Mouse (Mus musculus) MEL (cell line): ENCODE measurements around the gene Zfand5. TPM values are rescaled to one million over a fixed set of nuclear protein-coding genes. Genes with fewer than 3 reads are reported as not detected.

Source experiments
- DNase-seq: peaks from one replicate; pipeline ENCODE4 v3.0.0; 2011; ENCODE audit warnings: low read depth, low spot score
- H3K27ac ChIP-seq: 2 replicates; pipeline ENCODE4 v1.5.1; 2012; ENCODE audit warnings: low read depth, mild to moderate bottlenecking, control low read depth, low read length, moderate library complexity; ENCODE audit not compliant: control insufficient read depth
- H3K27me3 ChIP-seq, 2 experiments: fragments of 150-350 bp in 1 of 2; sonication (generic) in 1 of 2; 2 replicates each; pipeline ENCODE4 v1.6.1; 2012; ENCODE audit warnings: low read length in 2 of 2, mild to moderate bottlenecking in 2 of 2, improper control_type of control experiment in 1 of 2, moderate library complexity in 1 of 2; ENCODE audit not compliant: insufficient read depth in 2 of 2, control insufficient read depth in 1 of 2
- H3K36me3 ChIP-seq, 2 experiments: 2 replicates each; pipeline ENCODE4 v1.6.1; 2012 to 2014; ENCODE audit warnings: low read length in 2 of 2, improper control_type of control experiment in 1 of 2, inconsistent platforms in 1 of 2, mild to moderate bottlenecking in 1 of 2; ENCODE audit not compliant: insufficient read depth in 2 of 2, control insufficient read depth in 1 of 2
- H3K4me1 ChIP-seq, 2 experiments: fragments of 150-350 bp in 1 of 2; sonication (generic) in 1 of 2; 2 replicates each; pipeline ENCODE4 v1.6.1; 2012; ENCODE audit warnings: low read length in 2 of 2, improper control_type of control experiment in 1 of 2, mild to moderate bottlenecking in 1 of 2; ENCODE audit not compliant: insufficient read depth in 2 of 2, control insufficient read depth in 1 of 2
- H3K4me3 ChIP-seq, 2 experiments: fragments of 150-350 bp in 1 of 2; sonication (generic) in 1 of 2; 2 replicates each; pipeline ENCODE4 v1.5.1; 2012; ENCODE audit warnings: low read depth in 2 of 2, low read length in 2 of 2, mild to moderate bottlenecking in 2 of 2, moderate library complexity in 2 of 2, control low read depth in 1 of 2, improper control_type of control experiment in 1 of 2; ENCODE audit not compliant: control insufficient read depth in 1 of 2, insufficient read depth in 1 of 2
- H3K79me2 ChIP-seq: 2 replicates; pipeline ENCODE4 v1.6.1; 2012; ENCODE audit warnings: mild to moderate bottlenecking, low read length, moderate library complexity; ENCODE audit not compliant: control insufficient read depth, poor library complexity, insufficient read depth
- H3K9ac ChIP-seq: 2 replicates; pipeline ENCODE4 v1.6.1; 2012; ENCODE audit warnings: low read depth, mild to moderate bottlenecking, control low read depth, low read length, moderate library complexity; ENCODE audit not compliant: control insufficient read depth, poor library complexity, severe bottlenecking
- H3K9me3 ChIP-seq: fragments of 150-350 bp; sonication (generic); replicated peaks from 2 replicates; pipeline ENCODE4 v1.6.1; 2012; ENCODE audit warnings: mild to moderate bottlenecking, low read length, improper control_type of control experiment, moderate library complexity; ENCODE audit not compliant: insufficient read depth
- BHLHE40 ChIP-seq: IDR thresholded peaks from 2 replicates; pipeline ENCODE4 v1.6.1; 2012; ENCODE audit warnings: low read depth, mild to moderate bottlenecking, inconsistent platforms, low read length, improper control_type of control experiment, borderline replicate concordance
- CTCF ChIP-seq, 3 experiments: IDR thresholded peaks in 2 of 3; conservative IDR thresholded peaks in 1 of 3; 2 replicates each; pipeline ENCODE4 v1.5.1; 2011 to 2012; ENCODE audit warnings: low read length in 3 of 3, low read depth in 2 of 3, mild to moderate bottlenecking in 2 of 3, improper control_type of control experiment in 1 of 3, inconsistent platforms in 1 of 3, mixed read lengths in 1 of 3, moderate library complexity in 1 of 3; ENCODE audit not compliant: control insufficient read depth in 1 of 3, insufficient read depth in 1 of 3, poor library complexity in 1 of 3, severe bottlenecking in 1 of 3
- ELF1 ChIP-seq: IDR thresholded peaks from 2 replicates; pipeline ENCODE4 v1.6.1; 2014; ENCODE audit warnings: low read depth, mild to moderate bottlenecking, inconsistent platforms, low read length, improper control_type of control experiment, moderate library complexity
- ETS1 ChIP-seq: IDR thresholded peaks from 2 replicates; pipeline ENCODE4 v1.6.1; 2012; ENCODE audit warnings: low read depth, mild to moderate bottlenecking, inconsistent platforms, low read length, improper control_type of control experiment, moderate library complexity
- GABPA ChIP-seq: IDR thresholded peaks from 2 replicates; pipeline ENCODE4 v1.6.1; 2012; ENCODE audit warnings: low read depth, mild to moderate bottlenecking, inconsistent platforms, low read length, improper control_type of control experiment, moderate library complexity
- GATA1 ChIP-seq: IDR thresholded peaks from 2 replicates; pipeline ENCODE4 v1.6.1; 2011; ENCODE audit warnings: low read depth, low read length, improper control_type of control experiment
- MAFK ChIP-seq: IDR thresholded peaks from 2 replicates; pipeline ENCODE4 v1.6.1; 2011; ENCODE audit warnings: low read depth, mild to moderate bottlenecking, low read length, improper control_type of control experiment, borderline replicate concordance
- MAZ ChIP-seq: IDR thresholded peaks from 2 replicates; pipeline ENCODE4 v1.6.1; 2012; ENCODE audit warnings: low read depth, mild to moderate bottlenecking, inconsistent platforms, low read length, improper control_type of control experiment
- MEF2A ChIP-seq: IDR thresholded peaks from 2 replicates; pipeline ENCODE4 v1.6.1; 2014; ENCODE audit warnings: low read depth, mild to moderate bottlenecking, inconsistent platforms, low read length, improper control_type of control experiment; ENCODE audit not compliant: poor library complexity, insufficient replicate concordance, severe bottlenecking; ENCODE audit errors: extremely low read depth
- MXI1 ChIP-seq: IDR thresholded peaks from 2 replicates; pipeline ENCODE4 v1.6.1; 2011; ENCODE audit warnings: mild to moderate bottlenecking, low read depth, low read length, improper control_type of control experiment
- MYC ChIP-seq: IDR thresholded peaks from 2 replicates; pipeline ENCODE4 v1.6.1; 2011; ENCODE audit warnings: low read depth, mild to moderate bottlenecking, low read length, improper control_type of control experiment, moderate library complexity
- NRF1 ChIP-seq: IDR thresholded peaks from 2 replicates; pipeline ENCODE4 v1.6.1; 2014; ENCODE audit warnings: low read depth, mild to moderate bottlenecking, inconsistent platforms, low read length, improper control_type of control experiment, moderate library complexity; ENCODE audit not compliant: poor library complexity, insufficient read depth, severe bottlenecking
- POLR2AphosphoS2 ChIP-seq: IDR thresholded peaks from 2 replicates; pipeline ENCODE4 v1.6.1; 2011; ENCODE audit warnings: low read length, improper control_type of control experiment
- RCOR1 ChIP-seq: IDR thresholded peaks from 2 replicates; pipeline ENCODE4 v1.6.1; 2012; ENCODE audit warnings: low read depth, mild to moderate bottlenecking, inconsistent platforms, low read length, improper control_type of control experiment
- TBP ChIP-seq: IDR thresholded peaks from 2 replicates; pipeline ENCODE4 v1.8.0; 2011; ENCODE audit warnings: low read depth, low read length, improper control_type of control experiment
- USF2 ChIP-seq, 2 experiments: IDR thresholded peaks; 2 replicates each; pipeline ENCODE4 v1.6.1; 2011 to 2012; ENCODE audit warnings: improper control_type of control experiment in 2 of 2, low read length in 2 of 2, borderline replicate concordance in 1 of 2, inconsistent platforms in 1 of 2, low read depth in 1 of 2, mild to moderate bottlenecking in 1 of 2; ENCODE audit not compliant: insufficient read depth in 1 of 2
- ZC3H11A ChIP-seq: IDR thresholded peaks from 2 replicates; pipeline ENCODE4 v1.6.1; 2012; ENCODE audit warnings: low read depth, mild to moderate bottlenecking, inconsistent platforms, low read length, improper control_type of control experiment
- polyA plus RNA-seq, 2 experiments: library from polyadenylated mRNA; stranded (reverse) in 1 of 2; unstranded in 1 of 2; fragments of >175 nt in 1 of 2; fragments of >200 nt in 1 of 2; gene quantifications; 2 replicates each; pipeline versions ENCODE4 v1.2.1 to v1.2.4; 2012; ENCODE audit warnings: low replicate concordance in 2 of 2, low read depth in 1 of 2; ENCODE audit not compliant: insufficient read length in 2 of 2, insufficient read depth in 1 of 2, missing spikeins in 1 of 2
- total RNA-seq: library from RNA; depleted of rRNA; stranded (reverse); fragments of 300-350 nt; gene quantifications from 2 replicates; pipeline ENCODE4 v1.2.3, GENCODE M21; 2012

Gene Zfand5
- total and polyA plus RNA-seq, 3 experiments = 48.1 to 66.8 (median 51.5) TPM

DNA sequence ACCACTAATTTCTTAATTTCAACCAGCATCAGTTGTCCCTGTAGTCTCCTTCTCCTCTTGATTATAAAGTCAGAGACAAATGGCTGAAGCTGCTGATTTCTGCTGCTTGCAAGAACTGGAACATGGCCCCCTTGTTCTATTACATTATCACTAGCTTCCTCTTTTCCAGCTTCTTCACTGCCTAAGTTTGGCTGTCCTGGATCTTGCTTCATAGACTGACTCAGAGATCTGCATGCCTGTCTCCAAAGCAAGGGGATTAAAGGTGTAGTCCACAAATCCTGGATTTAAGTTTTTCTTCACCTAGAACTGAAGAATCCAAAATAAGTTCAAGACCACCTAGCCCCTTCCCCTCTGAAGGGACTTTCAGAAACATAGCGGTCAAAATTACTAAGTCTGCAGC lies 47.5 kb downstream of the Zfand5 start:
- Histone ChIP-seq H3K27ac (no peak overlapping the region), H3K27me3 (no peaks in the 10 kb centered on the region)
- DNase-seq = peak; percentile 36
- TF ChIP-seq POLR2AphosphoS2 = no peak
- no peak for TF ChIP-seq ETS1
- no peak for TF ChIP-seq USF2 (IDR thresholded peaks at IDR 0.05; ENCODE audit: borderline replicate concordance in 1 of 2, insufficient read depth in 1 of 2, low read depth in 1 of 2, low read length in 2 of 2)
- no peak for TF ChIP-seq RCOR1
- TF ChIP-seq CTCF (IDR thresholded peaks at IDR 0.05 in 2 of 3, conservative IDR thresholded peaks at IDR 0.05 in 1 of 3; ENCODE audit: control insufficient read depth in 1 of 3, insufficient read depth in 1 of 3, low read depth in 2 of 3, low read length in 3 of 3, poor library complexity in 1 of 3, severe bottlenecking in 1 of 3) = no peak
- no peak for TF ChIP-seq MAZ
- TF ChIP-seq MAFK = no peak
- no peak for TF ChIP-seq TBP
- no peak for TF ChIP-seq GABPA
- TF ChIP-seq GATA1 = no peak
- TF ChIP-seq, all 39 proteins: peak for 0
- no peaks in the 10 kb centered on the region for H3K9me3 ChIP-seq
- no peak overlapping the region for H3K9ac ChIP-seq
- no peaks in the 10 kb centered on the region for H3K4me1 ChIP-seq
- H3K4me3 ChIP-seq = no peak overlapping the region
- H3K36me3 ChIP-seq = no peaks in the 10 kb centered on the region
- H3K79me2 ChIP-seq = no peaks in the 10 kb centered on the region

- H3K4me3 ChIP-seq = no peak overlapping the region
- no peaks in the 10 kb centered on the region for H3K36me3 ChIP-seq
- no peak overlapping the region for H3K9ac ChIP-seq
- DNase-seq = no peak
- H3K4me1 ChIP-seq = no peaks in the 10 kb centered on the region
- H3K27me3 ChIP-seq = no peaks in the 10 kb centered on the region
- no peaks in the 10 kb centered on the region for H3K9me3 ChIP-seq
- H3K27ac ChIP-seq = no peak overlapping the region
- H3K79me2 ChIP-seq = no peaks in the 10 kb centered on the region
- TF ChIP-seq NRF1 (no peak), ELF1 (no peak), ZC3H11A (no peak), MEF2A (no peak), USF2 (IDR thresholded peaks at IDR 0.05; ENCODE audit: borderline replicate concordance in 1 of 2, insufficient read depth in 1 of 2, low read depth in 1 of 2, low read length in 2 of 2) (no peak), MYC (no peak), MAZ (no peak), CTCF (IDR thresholded peaks at IDR 0.05 in 2 of 3, conservative IDR thresholded peaks at IDR 0.05 in 1 of 3; ENCODE audit: control insufficient read depth in 1 of 3, insufficient read depth in 1 of 3, low read depth in 2 of 3, low read length in 3 of 3, poor library complexity in 1 of 3, severe bottlenecking in 1 of 3) (no peak), BHLHE40 (no peak), MXI1 (no peak)
- TF ChIP-seq, all 39 proteins: peak for 0
Measured at GRCm38 (mm10) chr19:21325333-21325732, 53.3 kb downstream of the Zfand5 start.
